Mouse (Mus musculus) heart, postnatal 0 days (tissue): ENCODE data around the gene Atp6v1a. TPM values are rescaled to one million over a fixed set of nuclear protein-coding genes. Genes with fewer than 3 reads are reported as not detected.

Source experiments
- ATAC-seq: fragments of 200-750 bp; cut with Nextera tagmentation; 2 replicates; pipeline ENCODE4 v1.8.0; 2017; ENCODE audit warnings: low read depth, moderate number of reproducible peaks, moderate library complexity; ENCODE audit not compliant: insufficient read depth
- DNase-seq: peaks from one replicate; pipeline ENCODE4 v3.0.0-alpha.2; 2016; ENCODE audit warnings: low spot score
- H3K27ac ChIP-seq: fragments of 300-500 bp; sonication (generic); 2 replicates; pipeline ENCODE4 v1.5.1; 2014; ENCODE audit warnings: low read depth, mild to moderate bottlenecking
- H3K27me3 ChIP-seq: fragments of 300-500 bp; sonication (generic); 2 replicates; pipeline ENCODE4 v1.6.1; 2014; ENCODE audit warnings: low read length, mixed read lengths; ENCODE audit not compliant: control insufficient read depth, insufficient read depth
- H3K36me3 ChIP-seq: fragments of 300-500 bp; sonication (generic); replicated peaks from 2 replicates; pipeline ENCODE4 v1.6.1; 2014; ENCODE audit warnings: low read length, mixed read lengths; ENCODE audit not compliant: control insufficient read depth, insufficient read depth
- H3K4me1 ChIP-seq: fragments of 300-500 bp; sonication (generic); 2 replicates; pipeline ENCODE4 v1.6.1; 2014; ENCODE audit warnings: antibody characterized with exemption; ENCODE audit not compliant: control insufficient read depth, insufficient read depth
- H3K4me2 ChIP-seq: fragments of 300-500 bp; sonication (generic); 2 replicates; pipeline ENCODE4 v1.6.1; 2014; ENCODE audit warnings: low read depth, mild to moderate bottlenecking, low read length, moderate library complexity
- H3K4me3 ChIP-seq: fragments of 300-500 bp; sonication (generic); 2 replicates; pipeline ENCODE4 v1.5.1; 2014; ENCODE audit warnings: low read depth, low read length
- H3K9ac ChIP-seq: fragments of 300-500 bp; sonication (generic); replicated peaks from 2 replicates; pipeline ENCODE4 v1.6.1; 2014; ENCODE audit warnings: low read depth, low read length, mixed read lengths
- H3K9me3 ChIP-seq: fragments of 300-500 bp; sonication (generic); replicated peaks from 2 replicates; pipeline ENCODE4 v1.6.1; 2016; ENCODE audit warnings: low read length; ENCODE audit not compliant: control insufficient read depth
- CTCF ChIP-seq: IDR thresholded peaks from 2 replicates; pipeline ENCODE4 v1.5.1; 2016; ENCODE audit warnings: antibody characterized with exemption, control low read depth, low read depth
- EP300 ChIP-seq: IDR thresholded peaks from 2 replicates; pipeline ENCODE4 v1.6.1; 2016; ENCODE audit warnings: antibody characterized with exemption, low read depth
- WGBS: fragments of 180-500 bp; shearing (Covaris S2); extraction: QIAGEN DNeasy Blood & Tissue Kit; methylation state at CpG from one replicate; pipeline ENCODE4 v1.1.7; 2014; 5-methylcytosine and 5-hydroxymethylcytosine counted together
- polyA plus RNA-seq: library from polyadenylated mRNA; unstranded; fragments of >200 nt; fragmentation: Nextera tagmentation; extraction: Ambion mirVana; gene quantifications from 2 replicates; pipeline ENCODE4 v1.2.1, GENCODE M21; 2015
- total RNA-seq: library from RNA; depleted of rRNA; stranded (reverse); fragments of >200 nt; gene quantifications from 2 replicates; pipeline ENCODE4 v1.2.3, GENCODE M21; 2014; ENCODE audit warnings: low replicate concordance

Gene Atp6v1a
- total and polyA plus RNA-seq, 2 experiments from 2014 or later, result 22.3 to 39.4 TPM

DNA sequence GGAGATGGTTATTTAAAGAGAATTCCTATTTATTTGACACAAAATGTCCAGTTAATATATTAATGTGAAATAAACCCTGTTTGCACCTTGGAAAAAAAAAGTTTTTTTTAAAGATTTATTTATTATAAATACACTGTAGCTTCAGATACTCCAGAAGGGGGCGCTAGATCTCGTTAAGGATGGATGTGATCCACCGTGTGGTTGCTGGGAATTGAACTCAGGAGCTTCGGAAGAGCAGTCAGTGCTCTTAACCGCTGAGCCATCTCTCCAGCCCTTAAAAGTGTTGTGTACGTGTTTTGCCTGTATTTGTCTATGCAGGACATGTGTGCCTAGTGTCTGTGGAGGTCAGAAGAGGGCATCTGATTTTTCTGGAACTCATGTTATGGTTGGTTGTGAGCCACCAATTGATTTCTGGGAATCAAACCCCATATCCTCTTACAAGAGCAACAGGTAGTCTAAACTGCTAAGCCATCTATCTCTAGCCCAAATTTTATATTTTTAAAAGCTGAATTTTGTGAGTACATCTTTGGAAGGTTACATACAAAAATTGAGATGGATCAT, 15.1 kb upstream of the Atp6v1a start:
- Histone ChIP-seq H3K4me2 (no peak overlapping the region), H3K27ac (no peak overlapping the region), H3K9ac (no peak overlapping the region), H3K9me3 (no peaks in the 10 kb centered on the region), H3K36me3 (peaks cover 18% of the 10 kb centered on the region), H3K4me1 (no peaks in the 10 kb centered on the region), H3K4me3 (no peak overlapping the region), H3K27me3 (no peaks in the 10 kb centered on the region)
- ATAC-seq (no peak), DNase-seq (no peak)
- 72% methylated on average over 6 of the region's 6 CpGs for WGBS
- TF ChIP-seq CTCF (no peak), EP300 (no peak)

DNA sequence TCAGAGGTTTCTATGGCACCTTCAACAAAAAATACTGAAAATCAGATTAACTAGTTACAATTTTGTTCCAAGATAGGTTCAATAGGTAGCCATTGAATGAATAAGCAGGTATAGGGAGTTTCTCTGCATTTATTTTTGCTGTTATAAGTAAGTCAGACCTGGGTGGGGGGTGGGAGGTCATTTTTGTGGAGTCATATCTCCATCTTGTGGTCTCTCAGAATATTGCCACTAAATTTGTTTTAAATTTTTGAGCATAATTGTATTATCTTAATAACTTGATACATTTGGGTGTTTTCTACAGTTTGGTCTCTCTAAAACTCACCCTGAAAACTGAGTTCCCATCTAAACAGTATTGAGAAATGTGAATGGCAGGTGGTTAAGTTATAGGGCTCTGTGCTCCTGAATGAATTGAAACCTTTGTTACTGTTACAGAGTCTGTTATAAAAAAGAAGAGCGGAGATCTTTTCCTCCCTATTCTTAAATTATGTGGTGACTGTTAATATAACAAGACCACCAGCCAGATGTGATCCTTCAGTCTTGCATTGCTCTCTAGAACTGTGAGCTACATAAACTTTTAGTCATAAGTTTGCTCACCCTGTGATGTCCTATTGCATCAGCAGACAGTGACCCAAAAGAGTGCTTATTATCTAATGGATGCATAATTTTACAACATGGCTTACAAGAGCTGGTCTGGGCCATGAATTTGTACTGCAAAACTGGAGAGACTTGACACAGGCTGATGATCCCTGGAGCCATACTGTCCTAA, 9.7 kb upstream of the Atp6v1a start:
- Histone ChIP-seq H3K4me1 (no peaks in the 10 kb centered on the region), H3K27ac (no peak overlapping the region), H3K36me3 (no peaks in the 10 kb centered on the region), H3K27me3 (no peaks in the 10 kb centered on the region), H3K9me3 (no peaks in the 10 kb centered on the region), H3K4me2 (no peak overlapping the region), H3K4me3 (no peak overlapping the region), H3K9ac (no peak overlapping the region)
- ATAC-seq, result no peak
- DNase-seq, result no peak
- WGBS, result 100% methylated on average over 1 of the region's 1 CpGs
- TF ChIP-seq CTCF (peak; percentile 36), EP300 (no peak)

DNA sequence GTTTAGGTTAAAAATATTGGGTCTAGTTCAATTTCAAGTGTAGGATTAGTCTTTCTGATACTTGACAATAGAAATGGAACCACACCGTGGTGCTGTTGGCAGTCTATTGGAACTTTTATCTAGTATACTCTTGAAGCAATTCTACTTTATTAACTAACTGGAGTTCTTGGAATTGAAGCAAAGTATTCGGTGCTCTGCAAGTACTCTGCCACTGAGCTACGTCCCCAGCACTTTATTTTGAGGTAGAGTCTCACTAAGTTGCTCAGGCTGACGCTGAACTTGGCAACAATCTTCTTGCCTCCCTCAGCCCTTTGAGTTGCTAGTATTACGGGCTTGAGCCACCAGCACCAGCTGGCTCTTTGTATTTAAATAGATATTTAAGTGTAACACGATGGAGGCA, 2.0 kb upstream of the Atp6v1a start:
- DNase-seq (peak; percentile 65), ATAC-seq (no peak)
- 14% methylated on average over 6 of the region's 6 CpGs for WGBS
- H3K9ac ChIP-seq, result no peak overlapping the region; the same call in 1 of the 2 replicates
- peak overlapping the region; percentile 99 for H3K27ac ChIP-seq
- H3K36me3 ChIP-seq, result no peaks in the 10 kb centered on the region
- peak overlapping the region; percentile 93 for H3K4me3 ChIP-seq
- peak overlapping the region; percentile 97 for H3K4me2 ChIP-seq
- no peaks in the 10 kb centered on the region for H3K27me3 ChIP-seq
- peaks cover 16% of the 10 kb centered on the region for H3K4me1 ChIP-seq
- H3K9me3 ChIP-seq, result no peaks in the 10 kb centered on the region
- no peak for TF ChIP-seq EP300

DNA sequence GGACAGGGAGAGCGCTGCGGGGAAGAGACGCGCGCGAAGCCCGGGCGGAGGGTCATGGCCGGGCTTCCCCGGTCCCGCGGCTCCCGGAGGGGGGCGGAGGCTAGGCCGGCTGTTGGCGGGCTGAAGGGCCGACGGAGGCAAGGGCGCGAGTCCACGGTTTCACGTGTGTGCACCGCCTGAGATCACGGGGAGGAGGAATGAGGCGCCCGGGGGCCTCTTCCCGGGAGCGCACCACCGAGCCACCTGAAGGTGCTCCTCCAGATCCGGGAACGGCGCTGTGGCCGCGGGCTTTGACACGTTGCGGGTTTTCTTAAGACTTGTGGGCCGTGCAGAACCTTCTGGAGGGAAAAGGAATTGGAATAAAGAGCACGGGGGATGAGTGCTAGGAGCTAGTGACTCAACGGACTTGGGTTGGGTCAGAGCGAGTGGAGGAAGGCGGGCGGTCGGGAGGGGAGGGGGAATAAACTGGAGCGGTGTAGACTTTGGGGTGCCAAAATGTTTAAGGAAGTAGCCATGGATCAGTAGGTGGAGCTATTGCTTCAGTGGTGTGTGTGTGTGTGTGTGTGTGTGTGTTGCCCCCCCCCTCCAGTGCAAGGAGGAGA, 782 bp upstream of the Atp6v1a start:
- Histone ChIP-seq H3K4me1 (peaks cover 16% of the 10 kb centered on the region), H3K4me3 (peak overlapping the region; percentile 93), H3K36me3 (no peaks in the 10 kb centered on the region), H3K27ac (peak overlapping the region; percentile 99), H3K9ac (peak overlapping the region; percentile 95), H3K9me3 (no peaks in the 10 kb centered on the region), H3K27me3 (no peaks in the 10 kb centered on the region), H3K4me2 (peak overlapping the region; percentile 97)
- TF ChIP-seq CTCF (peak; percentile 46), EP300 (0 out of 2 replicates have a peak, but pooled peaks have one; percentile 20)
- peak; percentile 89 for DNase-seq
- WGBS, result under 1% methylated on average over 42 of the region's 44 CpGs
- ATAC-seq, result peak; percentile 42

DNA sequence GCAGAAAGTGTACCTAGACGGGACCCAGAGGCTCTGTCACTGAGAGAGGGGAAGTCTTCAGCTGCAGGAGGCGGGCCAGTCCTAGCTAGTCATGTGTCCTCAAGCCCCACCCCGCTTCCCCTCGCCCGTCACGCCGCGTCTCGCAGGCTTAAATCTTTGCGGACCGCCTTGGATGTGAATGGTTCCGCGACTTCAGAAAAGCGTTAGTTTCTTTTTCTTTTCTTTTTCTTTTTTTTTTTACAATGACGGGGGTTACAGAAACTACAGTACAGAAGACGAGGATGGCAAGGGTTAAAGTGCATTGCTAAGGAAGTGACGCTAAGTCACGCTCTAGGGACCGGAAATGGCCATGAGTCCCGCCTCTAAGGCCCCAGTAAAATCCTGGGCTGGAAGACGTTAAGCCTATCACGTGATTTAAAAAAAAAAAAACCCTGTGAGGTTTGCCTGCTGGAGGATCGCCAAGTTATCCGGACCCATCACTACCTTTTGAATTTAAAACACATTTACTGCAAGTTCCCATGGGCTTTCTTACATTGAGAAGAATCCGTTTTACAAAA, 448 bp downstream of the Atp6v1a start:
- Histone ChIP-seq H3K4me2 (peak overlapping the region; percentile 97), H3K4me3 (peak overlapping the region; percentile 93), H3K9me3 (no peaks in the 10 kb centered on the region), H3K9ac (peak overlapping the region; percentile 95), H3K27me3 (no peaks in the 10 kb centered on the region), H3K4me1 (peaks cover 16% of the 10 kb centered on the region), H3K36me3 (no peaks in the 10 kb centered on the region), H3K27ac (peak overlapping the region; percentile 99)
- ATAC-seq, result peak; percentile 84
- under 1% methylated on average over 25 of the region's 25 CpGs for WGBS
- peak; percentile 96 for DNase-seq
- TF ChIP-seq CTCF, result no peak
- peak; percentile 93 for TF ChIP-seq EP300
